Mouse (Mus musculus): ENCODE measurements around the gene Dnajb11. TPM values are rescaled to one million over a fixed set of nuclear protein-coding genes. Genes with fewer than 3 reads are reported as not detected.

Gene Dnajb11
- polyA plus RNA-seq, 1 experiment from 2014 or later: 101 TPM

- no peaks in the 10 kb centered on the region for H3K27me3 ChIP-seq (ENCODE audit: control insufficient read depth, insufficient read depth, low read depth, low read length)
- H3K9ac ChIP-seq (ENCODE audit: low read length): no peak within 1 kb of the TSS
- H3K4me2 ChIP-seq (ENCODE audit: low read depth, low read length): no peak within 1 kb of the TSS
- H3K4me1 ChIP-seq (replicated peaks; ENCODE audit: control insufficient read depth, insufficient read depth, low read length): no peaks in the 10 kb centered on the region
- no peaks in the 10 kb centered on the region for H3K36me3 ChIP-seq (ENCODE audit: control insufficient read depth, insufficient read depth, low read length)
- no peaks in the 10 kb centered on the region for H3K9me3 ChIP-seq (ENCODE audit: control insufficient read depth, low read length)
- H3K27ac ChIP-seq (ENCODE audit: low read length): no peak within 1 kb of the TSS
- WGBS: 85% methylated on average over 11 of the region's 11 CpGs
- no peak within 1 kb of the TSS for H3K4me3 ChIP-seq (ENCODE audit: low read length)
- ATAC-seq (ENCODE audit: low read depth): no peak
These were observed 33.3 kb downstream of the Dnajb11 start, which contains the start of gene Ahsg for GRCm38 (mm10) chr16:22890683-22891510. Ahsg (plus strand) TSS chr16:22891277.

GRCm38 (mm10) chr16:22891733-22892154, 34.1 kb downstream of the Dnajb11 start:
- no peak overlapping the region for H3K9ac ChIP-seq (ENCODE audit: low read length)
- WGBS: 70% methylated on average over 8 of the region's 8 CpGs

GRCm38 (mm10) chr16:22894095-22894494, 36.5 kb downstream of the Dnajb11 start:
- no peak for ATAC-seq (ENCODE audit: low read depth)
- no peaks in the 10 kb centered on the region for H3K36me3 ChIP-seq (ENCODE audit: control insufficient read depth, insufficient read depth, low read length)
- no peak overlapping the region for H3K27ac ChIP-seq (ENCODE audit: low read length)
- H3K27me3 ChIP-seq (ENCODE audit: control insufficient read depth, insufficient read depth, low read depth, low read length): no peaks in the 10 kb centered on the region
- no peaks in the 10 kb centered on the region for H3K4me1 ChIP-seq (replicated peaks; ENCODE audit: control insufficient read depth, insufficient read depth, low read length)
- H3K9me3 ChIP-seq (ENCODE audit: control insufficient read depth, low read length): no peaks in the 10 kb centered on the region
- no peak overlapping the region for H3K4me2 ChIP-seq (ENCODE audit: low read depth, low read length)
- H3K9ac ChIP-seq (ENCODE audit: low read length): no peak overlapping the region
- 66% methylated on average over 8 of the region's 8 CpGs for WGBS
- H3K4me3 ChIP-seq (ENCODE audit: low read length): no peak overlapping the region

More at GRCm38 (mm10) chr16:22891733-22892154, 34.1 kb downstream of the Dnajb11 start:
- no peaks in the 10 kb centered on the region for H3K9me3 ChIP-seq (ENCODE audit: control insufficient read depth, low read length)
- H3K4me1 ChIP-seq (replicated peaks; ENCODE audit: control insufficient read depth, insufficient read depth, low read length): no peaks in the 10 kb centered on the region
- H3K27ac ChIP-seq (ENCODE audit: low read length): no peak overlapping the region
- ATAC-seq (ENCODE audit: low read depth): no peak
- no peaks in the 10 kb centered on the region for H3K36me3 ChIP-seq (ENCODE audit: control insufficient read depth, insufficient read depth, low read length)
- H3K27me3 ChIP-seq (ENCODE audit: control insufficient read depth, insufficient read depth, low read depth, low read length): no peaks in the 10 kb centered on the region
- no peak overlapping the region for H3K4me2 ChIP-seq (ENCODE audit: low read depth, low read length)
- no peak overlapping the region for H3K4me3 ChIP-seq (ENCODE audit: low read length)

- Histone ChIP-seq H3K36me3 (ENCODE audit: control insufficient read depth, insufficient read depth, low read length) (no peaks in the 10 kb centered on the region), H3K9me3 (ENCODE audit: control insufficient read depth, low read length) (no peaks in the 10 kb centered on the region), H3K9ac (ENCODE audit: low read length) (no peak overlapping the region), H3K27ac (ENCODE audit: low read length) (no peak overlapping the region), H3K4me3 (ENCODE audit: low read length) (no peak overlapping the region), H3K4me1 (replicated peaks; ENCODE audit: control insufficient read depth, insufficient read depth, low read length) (no peaks in the 10 kb centered on the region), H3K27me3 (ENCODE audit: control insufficient read depth, insufficient read depth, low read depth, low read length) (no peaks in the 10 kb centered on the region), H3K4me2 (ENCODE audit: low read depth, low read length) (no peak overlapping the region)
- no peak for ATAC-seq (ENCODE audit: low read depth)
- 44% methylated on average over 2 of the region's 2 CpGs for WGBS
These were observed 39.0 kb downstream of the Dnajb11 start for GRCm38 (mm10) chr16:22896618-22897017.

GRCm38 (mm10) chr16:22899346-22899745, 41.7 kb downstream of the Dnajb11 start:
- 44% methylated on average over 5 of the region's 5 CpGs for WGBS
- H3K4me3 ChIP-seq (ENCODE audit: low read length): no peak overlapping the region
- no peak overlapping the region for H3K9ac ChIP-seq (ENCODE audit: low read length)
- no peak for ATAC-seq (ENCODE audit: low read depth)
- no peak overlapping the region for H3K27ac ChIP-seq (ENCODE audit: low read length)
- H3K27me3 ChIP-seq (ENCODE audit: control insufficient read depth, insufficient read depth, low read depth, low read length): no peaks in the 10 kb centered on the region
- H3K4me2 ChIP-seq (ENCODE audit: low read depth, low read length): no peak overlapping the region
- no peaks in the 10 kb centered on the region for H3K36me3 ChIP-seq (ENCODE audit: control insufficient read depth, insufficient read depth, low read length)
- no peaks in the 10 kb centered on the region for H3K9me3 ChIP-seq (ENCODE audit: control insufficient read depth, low read length)
- no peaks in the 10 kb centered on the region for H3K4me1 ChIP-seq (replicated peaks; ENCODE audit: control insufficient read depth, insufficient read depth, low read length)

GRCm38 (mm10) chr16:22899866-22900570, 42.4 kb downstream of the Dnajb11 start:
- no peak overlapping the region for H3K4me3 ChIP-seq (ENCODE audit: low read length)
- H3K9ac ChIP-seq (ENCODE audit: low read length): no peak overlapping the region
- H3K27me3 ChIP-seq (ENCODE audit: control insufficient read depth, insufficient read depth, low read depth, low read length): no peaks in the 10 kb centered on the region
- WGBS: 58% methylated on average over 10 of the region's 10 CpGs
- no peaks in the 10 kb centered on the region for H3K9me3 ChIP-seq (ENCODE audit: control insufficient read depth, low read length)
- no peak overlapping the region for H3K4me2 ChIP-seq (ENCODE audit: low read depth, low read length)
- no peaks in the 10 kb centered on the region for H3K36me3 ChIP-seq (ENCODE audit: control insufficient read depth, insufficient read depth, low read length)
- H3K4me1 ChIP-seq (replicated peaks; ENCODE audit: control insufficient read depth, insufficient read depth, low read length): no peaks in the 10 kb centered on the region
- H3K27ac ChIP-seq (ENCODE audit: low read length): no peak overlapping the region
- ATAC-seq (ENCODE audit: low read depth): no peak

- no peaks in the 10 kb centered on the region for H3K4me1 ChIP-seq (replicated peaks; ENCODE audit: control insufficient read depth, insufficient read depth, low read length)
- WGBS: 42% methylated on average over 3 of the region's 3 CpGs
- H3K27me3 ChIP-seq (ENCODE audit: control insufficient read depth, insufficient read depth, low read depth, low read length): no peaks in the 10 kb centered on the region
- no peaks in the 10 kb centered on the region for H3K36me3 ChIP-seq (ENCODE audit: control insufficient read depth, insufficient read depth, low read length)
- H3K4me3 ChIP-seq (ENCODE audit: low read length): no peak overlapping the region
- no peak overlapping the region for H3K4me2 ChIP-seq (ENCODE audit: low read depth, low read length)
- H3K27ac ChIP-seq (ENCODE audit: low read length): no peak overlapping the region
- H3K9ac ChIP-seq (ENCODE audit: low read length): no peak overlapping the region
- ATAC-seq (ENCODE audit: low read depth): no peak
- H3K9me3 ChIP-seq (ENCODE audit: control insufficient read depth, low read length): no peaks in the 10 kb centered on the region
These were observed 43.7 kb downstream of the Dnajb11 start for GRCm38 (mm10) chr16:22901326-22901725.

GRCm38 (mm10) chr16:22909290-22909689, 51.6 kb downstream of the Dnajb11 start:
- H3K9me3 ChIP-seq (ENCODE audit: control insufficient read depth, low read length): no peaks in the 10 kb centered on the region
- H3K4me2 ChIP-seq (ENCODE audit: low read depth, low read length): no peak overlapping the region
- no peak overlapping the region for H3K9ac ChIP-seq (ENCODE audit: low read length)
- H3K27me3 ChIP-seq (ENCODE audit: control insufficient read depth, insufficient read depth, low read depth, low read length): no peaks in the 10 kb centered on the region
- ATAC-seq (ENCODE audit: low read depth): no peak
- H3K4me1 ChIP-seq (replicated peaks; ENCODE audit: control insufficient read depth, insufficient read depth, low read length): no peaks in the 10 kb centered on the region
- no peaks in the 10 kb centered on the region for H3K36me3 ChIP-seq (ENCODE audit: control insufficient read depth, insufficient read depth, low read length)
- no peak overlapping the region for H3K27ac ChIP-seq (ENCODE audit: low read length)
- 83% methylated on average over 6 of the region's 6 CpGs for WGBS
- H3K4me3 ChIP-seq (ENCODE audit: low read length): no peak overlapping the region

- 72% methylated on average over 3 of the region's 3 CpGs for WGBS
- H3K36me3 ChIP-seq (ENCODE audit: control insufficient read depth, insufficient read depth, low read length): no peaks in the 10 kb centered on the region
- H3K4me2 ChIP-seq (ENCODE audit: low read depth, low read length): no peak overlapping the region
- no peak overlapping the region for H3K9ac ChIP-seq (ENCODE audit: low read length)
- H3K4me3 ChIP-seq (ENCODE audit: low read length): no peak overlapping the region
- H3K9me3 ChIP-seq (ENCODE audit: control insufficient read depth, low read length): no peaks in the 10 kb centered on the region
- H3K4me1 ChIP-seq (replicated peaks; ENCODE audit: control insufficient read depth, insufficient read depth, low read length): no peaks in the 10 kb centered on the region
- H3K27me3 ChIP-seq (ENCODE audit: control insufficient read depth, insufficient read depth, low read depth, low read length): no peaks in the 10 kb centered on the region
- no peak overlapping the region for H3K27ac ChIP-seq (ENCODE audit: low read length)
- no peak for ATAC-seq (ENCODE audit: low read depth)
These were observed 54.3 kb downstream of the Dnajb11 start for GRCm38 (mm10) chr16:22911986-22912385.
